Mouse (Mus musculus) midbrain, embryonic 12.5 days (tissue): ENCODE data around the gene Ptpa. TPM values are rescaled to one million over a fixed set of nuclear protein-coding genes. Genes with fewer than 3 reads are reported as not detected.
"Not testable (repeated sequence)": the region's sequence is repeated elsewhere in the genome, so short reads cannot be mapped to it uniquely, and the experiment has no call there.

ENCODE experiments used
- ATAC-seq: fragments of 200-750 bp; cut with Nextera tagmentation; 2 replicates; pipeline ENCODE4 v1.8.0; 2017; ENCODE audit warnings: low read depth, moderate TSS enrichment, moderate library complexity; ENCODE audit not compliant: low FRiP score
- H3K27ac ChIP-seq: fragments of 300-500 bp; sonication (generic); replicated peaks from 2 replicates; pipeline ENCODE4 v1.5.1; 2016; ENCODE audit warnings: mild to moderate bottlenecking
- H3K27me3 ChIP-seq: fragments of 300-500 bp; sonication (generic); 2 replicates; pipeline ENCODE4 v1.6.1; 2016; ENCODE audit warnings: mild to moderate bottlenecking
- H3K36me3 ChIP-seq: fragments of 300-500 bp; sonication (generic); 2 replicates; pipeline ENCODE4 v1.6.1; 2016
- H3K4me1 ChIP-seq: fragments of 300-500 bp; sonication (generic); 2 replicates; pipeline ENCODE4 v1.6.1; 2016
- H3K4me2 ChIP-seq: fragments of 300-500 bp; sonication (generic); replicated peaks from 2 replicates; pipeline ENCODE4 v1.6.1; 2016; ENCODE audit warnings: mild to moderate bottlenecking, moderate library complexity
- H3K4me3 ChIP-seq: fragments of 300-500 bp; sonication (generic); 2 replicates; pipeline ENCODE4 v1.5.1; 2016; ENCODE audit warnings: mild to moderate bottlenecking
- H3K9ac ChIP-seq: fragments of 300-500 bp; sonication (generic); replicated peaks from 2 replicates; pipeline ENCODE4 v1.6.1; 2016; ENCODE audit warnings: mild to moderate bottlenecking, moderate library complexity
- H3K9me3 ChIP-seq: fragments of 300-500 bp; sonication (generic); 2 replicates; pipeline ENCODE4 v1.6.1; 2016; ENCODE audit warnings: mild to moderate bottlenecking
- WGBS: fragments of 180-500 bp; shearing (Covaris S2); methylation state at CpG from one replicate; pipeline ENCODE4 v1.1.7; 2016; 5-methylcytosine and 5-hydroxymethylcytosine counted together
- polyA plus RNA-seq: library from polyadenylated mRNA; unstranded; fragments of >200 nt; fragmentation: Nextera tagmentation; extraction: Ambion mirVana; gene quantifications from 2 replicates; pipeline ENCODE4 v1.2.1, GENCODE M21; 2016

The Ptpa gene
- polyA plus RNA-seq, 1 experiment from 2014 or later = 128 TPM

GRCm38 (mm10) chr2:30403870-30404269, 12.0 kb upstream of the Ptpa start:
- peaks cover 75% of the 10 kb centered on the region for H3K36me3 ChIP-seq
- WGBS = 90% methylated on average over 1 of the region's 1 CpGs
- H3K4me1 ChIP-seq = peaks cover 19% of the 10 kb centered on the region

GRCm38 (mm10) chr2:30407221-30407620, 8.6 kb upstream of the Ptpa start:
- ATAC-seq = no peak
- Histone ChIP-seq H3K4me2 (no peak overlapping the region), H3K27ac (no peak overlapping the region), H3K9ac (no peak overlapping the region), H3K4me3 (no peak overlapping the region), H3K9me3 (no peaks in the 10 kb centered on the region), H3K36me3 (peaks cover 76% of the 10 kb centered on the region), H3K27me3 (peaks cover 5% of the 10 kb centered on the region; the same call in 1 of the 2 replicates), H3K4me1 (no peaks in the 10 kb centered on the region)
- WGBS = 79% methylated on average over 2 of the region's 2 CpGs

More at GRCm38 (mm10) chr2:30403870-30404269, 12.0 kb upstream of the Ptpa start:
- peaks cover 11% of the 10 kb centered on the region for H3K27me3 ChIP-seq
- ATAC-seq = no peak
- no peak overlapping the region for H3K9ac ChIP-seq
- no peak overlapping the region for H3K27ac ChIP-seq
- no peaks in the 10 kb centered on the region for H3K9me3 ChIP-seq
- H3K4me3 ChIP-seq = no peak overlapping the region
- no peak overlapping the region for H3K4me2 ChIP-seq

GRCm38 (mm10) chr2:30407778-30408177, 8.1 kb upstream of the Ptpa start:
- Histone ChIP-seq H3K36me3 (peaks cover 76% of the 10 kb centered on the region), H3K27me3 (peaks cover 3% of the 10 kb centered on the region; the same call in 1 of the 2 replicates), H3K4me1 (no peaks in the 10 kb centered on the region), H3K27ac (no peak overlapping the region), H3K4me3 (no peak overlapping the region), H3K9me3 (no peaks in the 10 kb centered on the region), H3K4me2 (no peak overlapping the region), H3K9ac (no peak overlapping the region)
- ATAC-seq = no peak
- WGBS = 94% methylated on average over 10 of the region's 10 CpGs

GRCm38 (mm10) chr2:30408452-30409100, 7.3 kb upstream of the Ptpa start:
- H3K27me3 ChIP-seq = no peaks in the 10 kb centered on the region
- no peak overlapping the region for H3K9ac ChIP-seq
- H3K36me3 ChIP-seq = peaks cover 73% of the 10 kb centered on the region
- ATAC-seq = no peak
- H3K4me3 ChIP-seq = no peak overlapping the region
- H3K27ac ChIP-seq = no peak overlapping the region
- no peaks in the 10 kb centered on the region for H3K4me1 ChIP-seq
- no peaks in the 10 kb centered on the region for H3K9me3 ChIP-seq
- no peak overlapping the region for H3K4me2 ChIP-seq
- 84% methylated on average over 8 of the region's 8 CpGs for WGBS

GRCm38 (mm10) chr2:30409454-30410176, 6.2 kb upstream of the Ptpa start:
- H3K27me3 ChIP-seq = peaks cover 10% of the 10 kb centered on the region
- 94% methylated on average over 4 of the region's 5 CpGs for WGBS
- H3K4me1 ChIP-seq = peaks cover 4% of the 10 kb centered on the region
- H3K27ac ChIP-seq = no peak overlapping the region
- ATAC-seq = no peak
- H3K4me3 ChIP-seq = no peak overlapping the region
- H3K9ac ChIP-seq = no peak overlapping the region
- H3K9me3 ChIP-seq = no peaks in the 10 kb centered on the region
- no peak overlapping the region for H3K4me2 ChIP-seq
- peaks cover 64% of the 10 kb centered on the region for H3K36me3 ChIP-seq

- no peak for ATAC-seq
- Histone ChIP-seq H3K4me3 (no peak overlapping the region), H3K9ac (0 out of 2 replicates have a peak overlapping the region, but pooled peaks have one; percentile 15), H3K27ac (no peak overlapping the region), H3K4me1 (peaks cover 25% of the 10 kb centered on the region), H3K36me3 (peaks cover 27% of the 10 kb centered on the region), H3K27me3 (peaks cover 13% of the 10 kb centered on the region), H3K4me2 (peak overlapping the region; percentile 78; the same call in 1 of the 2 replicates), H3K9me3 (no peaks in the 10 kb centered on the region)
- 81% methylated on average over 16 of the region's 16 CpGs for WGBS
Measured at GRCm38 (mm10) chr2:30413038-30413973, 2.5 kb upstream of the Ptpa start.

- no peaks in the 10 kb centered on the region for H3K9me3 ChIP-seq
- H3K27me3 ChIP-seq = peaks cover 13% of the 10 kb centered on the region
- ATAC-seq = no peak
- peak overlapping the region; percentile 78 for H3K4me2 ChIP-seq
- peaks cover 33% of the 10 kb centered on the region for H3K4me1 ChIP-seq
- peaks cover 24% of the 10 kb centered on the region; the same call in 1 of the 2 replicates for H3K36me3 ChIP-seq
- no peak overlapping the region for H3K27ac ChIP-seq
- 0 out of 2 replicates have a peak overlapping the region, but pooled peaks have one; percentile 87 for H3K4me3 ChIP-seq
- WGBS = 93% methylated on average over 4 of the region's 4 CpGs
- no peak overlapping the region for H3K9ac ChIP-seq
Measured at GRCm38 (mm10) chr2:30414101-30414500, 1.7 kb upstream of the Ptpa start.

- no peak for ATAC-seq
- peaks cover 18% of the 10 kb centered on the region; the same call in 1 of the 2 replicates for H3K36me3 ChIP-seq
- H3K4me1 ChIP-seq = peaks cover 36% of the 10 kb centered on the region
- peak overlapping the region; percentile 93 for H3K9ac ChIP-seq
- H3K27ac ChIP-seq = no peak overlapping the region
- no peaks in the 10 kb centered on the region for H3K9me3 ChIP-seq
- H3K4me3 ChIP-seq = peak overlapping the region; percentile 87
- peaks cover 13% of the 10 kb centered on the region for H3K27me3 ChIP-seq
- peak overlapping the region; percentile 78 for H3K4me2 ChIP-seq
- WGBS = 44% methylated on average over 5 of the region's 5 CpGs
Measured at GRCm38 (mm10) chr2:30414681-30415080, 1.2 kb upstream of the Ptpa start.

GRCm38 (mm10) chr2:30415157-30415935, 493 bp upstream of the Ptpa start, which contains the start of gene Crat:
Gene Crat (minus strand): TSS chr2:30415813.
- Histone ChIP-seq H3K27me3 (peaks cover 13% of the 10 kb centered on the region), H3K4me3 (peak within 1 kb of the TSS; percentile 87), H3K4me1 (peaks cover 36% of the 10 kb centered on the region), H3K36me3 (peaks cover 16% of the 10 kb centered on the region; the same call in 1 of the 2 replicates), H3K9me3 (no peaks in the 10 kb centered on the region), H3K4me2 (peak within 1 kb of the TSS; percentile 78), H3K9ac (peak within 1 kb of the TSS; percentile 93), H3K27ac (peak within 1 kb of the TSS; percentile 98)
- under 1% methylated on average over 58 of the region's 58 CpGs for WGBS
- ATAC-seq = peak; percentile 87

- Histone ChIP-seq H3K4me1 (peaks cover 36% of the 10 kb centered on the region), H3K27ac (peak overlapping the region; percentile 98), H3K27me3 (peaks cover 13% of the 10 kb centered on the region), H3K9ac (peak overlapping the region; percentile 93), H3K36me3 (peaks cover 11% of the 10 kb centered on the region; the same call in 1 of the 2 replicates), H3K4me2 (peak overlapping the region; percentile 78), H3K4me3 (peak overlapping the region; percentile 87), H3K9me3 (no peaks in the 10 kb centered on the region)
- no peak for ATAC-seq
- WGBS = 0% methylated on average over 7 of the region's 7 CpGs
Measured at GRCm38 (mm10) chr2:30416649-30416965, 768 bp downstream of the Ptpa start.

GRCm38 (mm10) chr2:30417154-30417553, 1.3 kb downstream of the Ptpa start:
- Histone ChIP-seq H3K4me3 (peak overlapping the region; percentile 87), H3K4me1 (peaks cover 36% of the 10 kb centered on the region), H3K27me3 (peaks cover 13% of the 10 kb centered on the region), H3K4me2 (peak overlapping the region; percentile 78)
- 81% methylated on average over 6 of the region's 6 CpGs for WGBS
- not testable (repeated sequence) for ATAC-seq, H3K27ac ChIP-seq, H3K9ac ChIP-seq, H3K36me3 ChIP-seq, H3K9me3 ChIP-seq
